Mouse (Mus musculus) stomach, postnatal 0 days (tissue): ENCODE data around the gene Klk1b3.

Source experiments
- CTCF ChIP-seq: IDR thresholded peaks from 2 replicates; pipeline ENCODE4 v1.5.1; 2016; ENCODE audit warnings: antibody characterized with exemption, low read depth, mild to moderate bottlenecking, moderate library complexity
- EP300 ChIP-seq: optimal IDR thresholded peaks from 2 replicates; pipeline ENCODE3; 2016; ENCODE audit warnings: antibody characterized with exemption

DNA sequence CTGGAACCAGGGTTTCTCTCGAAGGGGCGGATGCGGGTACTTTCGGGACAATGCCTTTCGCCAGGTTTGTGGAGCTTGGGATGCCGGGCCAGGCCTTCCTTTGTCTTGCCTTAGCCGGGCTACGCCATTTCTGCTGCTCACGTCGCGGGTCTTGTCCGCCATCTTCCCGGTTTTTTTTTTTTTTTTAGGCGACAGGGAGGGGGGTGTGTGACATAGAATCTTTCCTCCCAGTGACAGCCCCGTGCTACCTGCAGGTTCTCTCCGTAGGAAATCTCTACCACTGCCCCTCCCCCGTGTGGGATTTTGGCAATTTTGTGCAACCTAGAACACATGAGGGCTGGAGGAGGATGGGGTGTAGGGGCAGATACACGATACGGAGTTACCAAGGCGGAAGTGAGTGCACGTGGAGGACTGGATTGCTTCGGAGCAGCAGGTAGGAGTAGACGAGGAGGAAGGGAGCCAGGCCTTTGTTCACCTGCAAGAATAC lies 49.0 kb downstream of the Klk1b3 start:
- TF ChIP-seq CTCF (no peak), EP300 (peak; percentile 7)
